Mouse (Mus musculus) liver, postnatal 0 days (tissue): ENCODE data around the gene Ipo4.

ENCODE experiments used
- CTCF ChIP-seq: sonication (generic); IDR thresholded peaks from 2 replicates; pipeline ENCODE4 v1.5.1; 2016; ENCODE audit warnings: antibody characterized with exemption, low read depth
- EP300 ChIP-seq: IDR thresholded peaks from 2 replicates; pipeline ENCODE4 v1.6.1; 2016; ENCODE audit warnings: antibody characterized with exemption, low read depth, mild to moderate bottlenecking

DNA sequence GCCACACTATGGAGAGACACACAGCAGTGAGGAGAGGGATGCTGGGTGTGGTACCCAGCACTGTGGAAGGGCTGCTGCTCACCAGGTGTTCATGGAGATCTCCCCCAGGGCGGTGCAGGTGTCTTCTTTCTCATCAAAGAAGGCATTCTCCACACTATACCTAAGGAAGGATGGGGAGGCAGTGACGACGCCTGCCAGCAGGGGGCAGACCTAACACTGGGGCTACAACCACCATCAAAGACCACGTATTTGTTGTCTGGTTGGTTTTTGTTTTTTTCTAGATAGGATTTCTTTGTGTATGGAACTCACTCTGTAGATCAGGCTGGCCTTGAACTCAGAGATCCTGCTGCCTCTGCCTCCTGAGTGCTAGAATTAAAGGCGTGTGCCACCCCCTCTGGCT lies 6.4 kb downstream of the Ipo4 start:
- TF ChIP-seq CTCF (peak; percentile 90), EP300 (no peak)
